Mouse (Mus musculus) A20 (cell line): ENCODE measurements at regions not wholly inside any gene's neighbourhood (a gene's known extent, or its start where the extent isn't known, plus 50 kb on each side); places are given as distances from the start of the nearest gene placed in this dataset.

Source experiments
- DNase-seq: peaks from one replicate; pipeline ENCODE4 v3.0.0-alpha.2; 2011; ENCODE audit warnings: low read depth, low spot score

- no peak for DNase-seq
Measured at GRCm38 (mm10) chr6:91619009-91619408, 64.8 kb upstream of the Slc6a6 start.

DNA sequence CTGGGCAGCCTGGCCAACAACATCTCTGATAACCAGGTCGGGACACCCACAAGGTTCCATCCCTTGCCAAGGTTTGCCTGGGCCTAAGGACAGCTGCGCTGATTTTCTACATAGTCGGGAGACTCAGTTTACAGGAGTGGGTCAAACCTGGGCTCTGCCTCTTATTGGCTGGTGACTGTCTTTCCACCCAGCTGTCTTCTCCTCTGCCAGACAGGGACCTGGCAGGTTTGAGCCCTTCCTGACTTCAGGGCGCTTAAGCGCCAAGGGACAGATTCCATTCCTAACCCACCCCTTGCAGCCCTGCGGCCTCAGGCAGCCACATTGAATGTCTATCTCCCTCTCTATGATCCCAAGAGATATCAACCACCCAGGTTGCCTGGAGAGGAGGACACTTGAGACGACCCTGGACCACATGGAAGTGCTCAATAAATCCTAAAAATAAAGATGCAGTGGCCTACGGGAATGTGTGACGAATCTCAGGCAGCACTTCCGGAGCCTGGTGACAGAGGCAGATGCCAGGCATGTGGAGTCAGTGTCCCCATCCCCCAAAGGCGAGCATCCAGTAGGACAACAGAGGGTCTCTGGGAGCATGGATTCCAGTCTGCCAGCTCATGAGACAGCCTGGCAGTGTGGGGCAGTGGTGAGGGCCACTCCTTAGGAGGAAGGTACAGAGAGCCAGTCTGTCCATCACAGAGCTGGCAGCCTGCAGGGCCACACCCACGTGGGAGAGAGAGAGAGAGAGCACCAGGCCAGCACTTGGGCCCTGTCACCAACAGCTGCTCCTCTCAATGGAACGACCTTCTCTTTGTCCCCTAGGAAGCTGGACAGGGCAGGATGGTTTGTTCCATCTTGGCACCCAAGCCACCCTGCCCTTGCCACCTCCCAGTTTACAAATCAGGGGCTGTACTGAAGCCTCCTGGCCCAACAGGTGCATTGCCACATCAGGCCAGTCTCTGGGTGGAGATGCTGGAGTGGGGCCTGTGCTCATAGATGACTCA, 63.8 kb upstream of the Slc6a6 start:
- no peak for DNase-seq

GRCm38 (mm10) chr6:91621437-91621836, 62.4 kb upstream of the Slc6a6 start:
- no peak for DNase-seq

- no peak for DNase-seq
Measured at GRCm38 (mm10) chr6:91622425-91622824, 61.4 kb upstream of the Slc6a6 start.

DNA sequence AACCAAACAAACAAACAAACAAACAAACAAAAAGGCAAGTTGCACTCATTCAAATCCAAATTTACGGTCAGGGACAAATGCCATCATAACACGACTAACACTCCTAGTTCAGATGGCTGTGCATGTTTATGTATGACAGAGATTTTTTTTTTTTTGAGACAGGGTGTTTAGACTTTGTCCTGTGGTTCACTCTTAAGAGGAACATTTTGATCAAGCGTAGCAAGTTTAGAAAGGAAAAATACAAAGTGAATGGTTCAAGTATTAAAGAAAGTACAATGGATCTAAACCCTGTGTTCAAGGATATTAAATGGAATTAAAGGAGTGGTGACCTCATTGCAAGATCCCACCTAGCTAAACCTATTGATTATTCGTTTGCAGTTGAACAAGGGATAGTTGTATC, 60.2 kb upstream of the Slc6a6 start:
- DNase-seq, result no peak

- no peak for DNase-seq
Measured at GRCm38 (mm10) chr6:91629230-91629629, 54.6 kb upstream of the Slc6a6 start.

DNA sequence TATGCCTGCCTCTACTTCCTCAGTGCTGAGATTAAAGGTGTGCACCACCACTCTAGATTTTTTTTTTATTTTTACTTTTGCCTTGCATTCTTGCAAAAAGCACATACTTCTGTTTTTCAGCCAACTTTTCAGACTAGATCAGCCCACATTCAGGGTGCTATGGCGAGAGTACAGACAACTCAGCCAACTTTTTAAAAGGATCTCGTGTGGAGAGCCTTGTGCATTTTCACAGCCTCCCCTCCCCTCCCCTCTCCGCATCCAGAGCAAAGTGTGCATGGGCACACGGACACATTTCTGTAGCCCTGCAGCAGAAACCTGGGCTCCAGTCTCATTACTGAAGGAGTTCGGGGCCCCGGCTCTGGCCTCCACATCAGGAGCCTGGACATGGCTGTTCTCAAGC, 52.6 kb upstream of the Slc6a6 start:
- no peak for DNase-seq
